Mouse (Mus musculus) lung, adult 18-20 months (tissue): ENCODE data around the gene Slc4a10.
"Not testable (repeated sequence)": the region's sequence is repeated elsewhere in the genome, so short reads cannot be mapped to it uniquely, and the experiment has no call there.

Experiments
- DNase-seq, 2 experiments: peaks; one replicate each; pipeline ENCODE4 v3.0.0; 2022; ENCODE audit warnings: mixed read lengths in 2 of 2

The Slc4a10 gene

GRCm38 (mm10) chr2:62046421-62046845, at the start of gene Slc4a10:
TSS of gene Slc4a10 (plus strand) at chr2:62046462.
- DNase-seq: no peak

GRCm38 (mm10) chr2:62001251-62001650, 45.0 kb upstream of the Slc4a10 start:
- not testable (repeated sequence) for DNase-seq

- DNase-seq: no peak
Measured at GRCm38 (mm10) chr2:62018209-62018608, 28.1 kb upstream of the Slc4a10 start.

- DNase-seq: no peak
Measured at GRCm38 (mm10) chr2:62046861-62047503, 720 bp downstream of the Slc4a10 start.

- DNase-seq: no peak
Measured at GRCm38 (mm10) chr2:62047504-62048005, 1.3 kb downstream of the Slc4a10 start.

- no peak for DNase-seq
Measured at GRCm38 (mm10) chr2:62048116-62048515, 1.9 kb downstream of the Slc4a10 start.

GRCm38 (mm10) chr2:62076512-62076911, 30.2 kb downstream of the Slc4a10 start:
- no peak for DNase-seq

- no peak for DNase-seq
Measured at GRCm38 (mm10) chr2:62087566-62087965, 41.3 kb downstream of the Slc4a10 start.

- no peak for DNase-seq
Measured at GRCm38 (mm10) chr2:62088715-62089114, 42.5 kb downstream of the Slc4a10 start.

- DNase-seq: no peak
Measured at GRCm38 (mm10) chr2:62089208-62089607, 42.9 kb downstream of the Slc4a10 start.

GRCm38 (mm10) chr2:62100526-62100925, 54.3 kb downstream of the Slc4a10 start:
- DNase-seq: no peak

GRCm38 (mm10) chr2:62115346-62115745, 69.1 kb downstream of the Slc4a10 start:
- no peak for DNase-seq

- no peak for DNase-seq
Measured at GRCm38 (mm10) chr2:62129975-62130374, 83.7 kb downstream of the Slc4a10 start.

- no peak for DNase-seq
Measured at GRCm38 (mm10) chr2:62134911-62135310, 88.6 kb downstream of the Slc4a10 start.

- DNase-seq: no peak
Measured at GRCm38 (mm10) chr2:62147636-62148035, 101.4 kb downstream of the Slc4a10 start.

- no peak for DNase-seq
Measured at GRCm38 (mm10) chr2:62149421-62149820, 103.2 kb downstream of the Slc4a10 start.

GRCm38 (mm10) chr2:62150830-62151229, 104.6 kb downstream of the Slc4a10 start:
- no peak for DNase-seq

- no peak for DNase-seq
Measured at GRCm38 (mm10) chr2:62210109-62210508, 163.8 kb downstream of the Slc4a10 start.

GRCm38 (mm10) chr2:62211106-62211505, 164.8 kb downstream of the Slc4a10 start:
- DNase-seq: no peak

- no peak for DNase-seq
Measured at GRCm38 (mm10) chr2:62227563-62227962, 181.3 kb downstream of the Slc4a10 start.

GRCm38 (mm10) chr2:62231271-62231670, 185.0 kb downstream of the Slc4a10 start:
- DNase-seq: no peak

GRCm38 (mm10) chr2:62244167-62244566, 197.9 kb downstream of the Slc4a10 start:
- DNase-seq: no peak

- DNase-seq: no peak
Measured at GRCm38 (mm10) chr2:62268467-62268866, 222.2 kb downstream of the Slc4a10 start.

GRCm38 (mm10) chr2:62271840-62272239, 225.6 kb downstream of the Slc4a10 start:
- DNase-seq: no peak

GRCm38 (mm10) chr2:62278779-62279178, 232.5 kb downstream of the Slc4a10 start:
- DNase-seq: no peak
